Mouse (Mus musculus): ENCODE measurements around the gene Bckdk. TPM values are rescaled to one million over a fixed set of nuclear protein-coding genes. Genes with fewer than 3 reads are reported as not detected.

The Bckdk gene
- total RNA-seq (2023), result 30.2 to 34.8 TPM (median 32.9 TPM) in 4 replicates

DNA sequence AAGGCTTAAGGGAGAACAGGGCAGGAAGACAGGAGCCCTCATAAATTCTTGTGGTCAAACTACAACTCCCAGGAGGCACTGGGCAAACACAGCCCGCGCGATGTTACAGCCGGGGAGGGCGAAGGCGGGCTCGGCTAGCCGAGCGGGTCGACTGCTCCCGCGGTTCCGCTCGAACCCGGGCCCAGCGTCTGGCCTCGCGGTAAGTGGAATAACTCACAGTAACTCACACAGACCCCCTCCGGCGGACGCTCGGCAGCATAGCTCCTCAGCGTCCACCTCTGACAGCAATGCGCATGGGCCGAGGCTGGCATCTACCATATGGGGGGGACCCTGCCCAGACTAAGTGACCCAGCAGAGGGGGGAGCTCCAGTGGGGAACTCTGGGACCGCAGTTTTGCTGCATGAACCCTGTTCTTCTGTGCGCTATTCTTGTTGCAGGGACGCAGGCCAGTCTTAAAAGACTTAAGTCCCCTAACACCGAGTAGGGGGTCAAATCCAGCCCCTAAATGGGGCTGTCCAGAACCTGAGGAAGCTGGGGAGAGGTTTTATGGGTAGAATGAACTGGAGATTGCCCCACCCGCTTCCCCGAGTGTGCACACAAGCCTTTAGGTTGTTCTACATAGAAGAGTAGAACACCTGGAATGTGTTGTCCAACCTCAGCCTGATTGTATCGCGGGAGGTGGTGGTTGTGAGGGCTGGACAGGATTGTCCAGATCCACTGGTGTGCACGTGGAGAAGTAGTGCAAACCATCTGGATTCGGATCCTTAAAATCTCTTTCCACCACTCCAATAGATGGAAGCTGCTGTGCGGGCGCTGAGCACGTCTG lies at the start of gene Bckdk:
Gene Bckdk (plus strand): TSS at position 112 of the 826 bp plus-strand sequence.

DNA sequence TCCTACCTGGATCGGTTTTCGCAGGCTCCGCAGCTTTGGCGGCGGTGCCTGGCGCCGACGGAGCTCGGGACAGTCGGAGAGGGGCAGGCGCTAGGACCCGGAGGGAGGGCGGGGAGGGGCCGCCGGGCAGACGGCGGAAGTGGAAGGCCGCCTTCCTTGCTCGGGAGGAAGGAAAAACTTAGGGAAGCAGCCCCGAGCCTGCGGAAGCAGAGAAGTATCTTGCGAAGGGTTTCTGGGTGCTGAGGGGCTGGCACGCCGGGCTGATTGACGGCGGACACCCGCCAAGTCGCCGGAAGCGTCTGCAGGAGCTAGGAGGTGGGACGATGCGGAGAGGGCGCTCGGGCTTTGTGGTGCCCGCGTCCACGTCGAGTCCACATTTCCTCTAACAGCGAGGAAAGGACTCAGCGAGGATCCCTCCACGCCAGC lies 27.8 kb upstream of the Bckdk start, which contains the start of gene Zfp646:
Gene Zfp646 (plus strand): TSS at position 181 of the 426 bp plus-strand sequence.

DNA sequence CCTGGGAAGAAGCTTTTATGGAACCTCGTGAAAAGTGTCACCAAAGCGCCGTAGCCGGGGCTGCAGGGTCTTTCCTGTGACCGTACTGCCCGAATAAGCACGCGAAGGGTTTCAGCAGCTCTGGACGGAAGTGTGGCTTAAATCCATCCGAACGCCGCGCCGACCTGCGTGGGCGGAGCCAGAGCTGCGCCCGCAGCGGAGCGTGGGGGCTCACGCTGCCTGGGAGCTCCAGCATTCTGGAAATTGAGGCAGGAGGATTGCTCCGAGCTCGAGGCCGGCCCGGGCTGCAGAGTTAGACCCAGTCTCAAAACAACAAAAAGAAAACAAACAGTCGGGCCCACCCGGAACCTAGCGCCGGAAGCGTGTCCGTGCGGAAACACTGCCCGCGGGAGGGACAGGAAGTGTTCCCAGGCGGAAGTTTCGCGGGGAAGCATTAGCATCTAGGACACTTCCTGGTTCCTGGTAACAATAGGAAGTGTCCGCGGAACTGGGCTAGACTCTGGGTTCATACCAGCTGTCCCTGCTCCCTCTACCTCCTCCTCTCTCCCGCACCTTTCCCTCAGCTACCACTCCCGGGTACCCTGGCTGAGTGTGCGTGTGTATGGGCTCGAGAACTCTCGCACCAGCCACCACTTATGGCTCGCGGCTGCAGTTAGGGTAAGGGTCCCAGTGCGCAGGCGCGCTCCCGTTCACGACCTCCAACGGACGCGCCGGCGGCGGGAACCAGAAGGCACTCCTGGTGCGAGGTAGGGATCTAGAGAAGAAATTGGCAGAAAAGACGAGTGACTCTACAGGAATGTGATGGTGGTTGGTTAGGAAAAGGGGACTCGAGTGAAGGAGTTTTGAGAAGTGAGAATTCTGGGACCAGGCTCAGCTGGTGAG lies 27.2 kb upstream of the Bckdk start, which contains the start of gene Zfp668:
Gene Zfp668 (minus strand): TSS at position 362 of the 882 bp plus-strand sequence.

DNA sequence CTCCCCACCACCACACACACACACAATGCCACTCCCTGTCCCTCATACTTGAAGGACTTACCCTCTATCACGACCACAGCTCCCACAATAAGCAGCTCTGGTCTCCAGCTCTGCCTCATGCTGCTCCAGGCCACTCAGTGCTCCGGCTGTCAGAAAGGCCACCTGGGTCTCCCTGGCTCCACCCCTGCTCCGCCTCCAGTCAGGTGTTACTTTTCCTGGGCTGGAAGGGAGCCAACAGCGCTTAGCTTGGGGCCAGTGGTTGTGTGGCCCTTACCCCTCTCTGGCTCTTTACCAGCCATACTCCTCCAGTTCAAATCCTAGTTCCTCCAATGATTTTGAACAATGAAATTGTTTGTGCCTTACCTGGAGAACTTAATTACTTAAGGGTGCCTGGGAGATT lies 13.1 kb upstream of the Bckdk start, which contains the start of gene Prss53:
Gene Prss53 (minus strand): TSS at position 173 of the 400 bp plus-strand sequence.

DNA sequence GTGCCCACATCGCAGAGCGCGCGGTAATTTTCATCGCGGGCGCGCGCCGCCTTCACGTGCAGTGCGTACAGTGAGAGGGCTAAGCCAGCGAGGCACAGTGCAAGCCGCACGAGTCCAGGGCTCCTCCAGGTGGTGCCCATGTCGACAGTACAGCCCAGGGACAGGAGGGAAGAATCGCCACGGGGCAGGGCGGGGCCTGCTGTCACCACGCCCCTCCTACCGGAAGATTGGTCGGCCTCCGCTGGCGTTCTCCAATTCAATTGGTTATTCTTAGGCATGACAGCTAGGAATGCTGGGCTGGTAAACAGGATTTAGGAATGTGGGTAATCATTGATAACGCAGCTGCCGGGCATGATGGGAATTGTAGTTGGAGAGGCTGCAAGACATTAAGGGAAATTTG lies 8.4 kb upstream of the Bckdk start, which contains the start of the genes Gm21974 and Vkorc1:
Gene Gm21974 (minus strand): TSS at position 13 of the 400 bp plus-strand sequence.
Gene Vkorc1 (minus strand): TSS at position 176 of the 400 bp plus-strand sequence.

DNA sequence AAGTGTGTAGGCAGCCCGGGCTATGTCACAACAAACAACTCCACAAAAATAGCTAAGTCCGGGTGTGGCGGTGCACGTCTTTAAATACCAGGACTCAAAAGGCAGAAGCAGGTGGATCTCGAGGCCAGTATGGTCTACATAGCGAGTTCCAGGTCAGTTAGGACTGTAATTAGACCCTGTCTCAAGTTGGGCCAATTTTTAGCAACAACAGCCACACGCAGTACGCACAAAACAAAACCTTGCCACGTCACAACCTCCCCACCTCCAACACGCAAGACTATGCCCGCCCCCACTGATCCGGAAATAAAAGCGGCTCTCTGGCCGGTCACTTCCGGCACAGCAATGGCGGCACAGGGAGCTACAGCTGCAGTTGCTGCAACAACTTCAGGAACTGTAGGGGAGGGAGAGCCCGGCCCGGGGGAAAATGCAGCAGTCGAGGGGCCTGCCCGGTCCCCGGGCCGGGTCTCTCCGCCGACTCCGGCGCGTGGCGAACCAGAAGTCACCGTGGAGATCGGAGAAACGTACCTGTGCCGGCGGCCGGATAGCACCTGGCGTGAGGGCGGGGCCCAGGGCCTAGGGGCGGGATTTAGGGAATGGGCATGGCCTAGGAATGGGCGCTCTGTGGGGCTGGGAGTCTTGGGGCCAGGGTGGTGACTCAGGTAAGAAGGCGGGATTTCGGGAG lies 8.4 kb downstream of the Bckdk start, which contains the start of gene Kat8:
Gene Kat8 (plus strand): TSS at position 327 of the 682 bp plus-strand sequence.

DNA sequence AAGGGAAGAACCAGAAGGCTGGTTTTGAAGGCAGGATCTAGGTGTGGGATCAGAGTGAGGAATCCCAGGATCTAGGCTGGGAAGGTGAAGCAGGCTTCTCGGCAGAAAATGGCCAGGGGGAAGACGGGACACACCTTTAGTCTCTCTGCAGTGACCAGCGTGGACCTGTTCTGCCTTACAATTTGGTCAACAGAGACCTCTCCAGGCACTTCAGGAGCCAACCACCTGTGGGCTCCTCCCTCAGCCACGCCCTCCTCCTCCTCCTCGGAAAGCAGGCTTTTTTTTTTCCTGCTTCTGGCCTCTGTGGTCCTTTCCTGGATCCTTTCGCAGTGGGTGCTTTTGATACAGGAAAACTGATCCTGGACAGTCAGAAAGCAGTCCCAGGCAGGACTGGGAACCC lies 26.0 kb downstream of the Bckdk start, which contains the start of gene Prss8:
Gene Prss8 (minus strand): TSS at position 182 of the 400 bp plus-strand sequence.

DNA sequence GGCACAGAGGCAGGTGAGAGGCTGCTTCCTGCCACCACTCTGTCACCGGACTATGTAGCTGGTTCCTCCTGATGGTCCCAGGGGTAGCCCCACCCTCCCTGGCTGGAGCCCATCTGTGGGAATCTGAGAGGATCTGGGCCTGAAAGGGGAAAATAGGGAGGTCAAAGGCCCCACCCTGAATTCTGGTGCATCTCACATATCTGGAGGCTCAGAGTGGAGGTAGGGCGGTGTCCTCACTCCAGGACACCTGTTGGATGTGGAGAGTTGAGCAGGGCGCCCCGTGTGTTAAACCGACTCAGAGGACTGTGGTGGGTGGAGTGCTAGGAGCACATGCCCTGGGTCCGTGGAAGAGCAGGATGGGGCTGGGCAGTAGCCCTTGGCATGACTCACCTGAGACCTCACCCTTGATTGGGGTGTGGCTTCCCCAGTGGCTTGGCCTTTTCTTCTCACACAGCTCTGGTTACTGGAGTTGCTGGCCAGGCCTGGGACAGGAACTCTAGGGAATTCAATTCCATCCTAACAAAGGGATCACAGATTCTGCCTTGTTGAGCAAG lies 42.7 kb downstream of the Bckdk start, which contains the start of gene Prss36:
Gene Prss36 (minus strand): TSS at position 256 of the 554 bp plus-strand sequence.

Other genes with a start within 250 kb of the Bckdk start
- gene Bcl7c, start 195.1 kb upstream of the Bckdk start, total RNA-seq (2023), result 63.0 to 68.4 TPM (median 63.8 TPM) in 4 replicates
- not detected in 4 replicates for gene Ctf1, start 191.3 kb upstream of the Bckdk start, total RNA-seq (2023)
- not detected in 4 replicates for gene Ctf2, start 171.9 kb upstream of the Bckdk start, total RNA-seq (2023)
- 14.7 to 17.9 TPM (median 15.5 TPM) in 4 replicates for gene Fbxl19, start 159.5 kb upstream of the Bckdk start, total RNA-seq (2023)
- gene Orai3, start 134.3 kb upstream of the Bckdk start, total RNA-seq (2023), result 28.6 to 34.8 TPM (median 29.6 TPM) in 4 replicates
- gene Setd1a, start 127.4 kb upstream of the Bckdk start, total RNA-seq (2023), result 73.7 to 86.9 TPM (median 79.4 TPM) in 4 replicates
- 1.5 to 2.4 TPM in 2 of 4 replicates, not detected in the others for gene Gm49388, start 118.5 kb upstream of the Bckdk start, total RNA-seq (2023)
- 1.7 to 3.7 TPM (median 3.2 TPM) in 4 replicates for gene Hsd3b7, start 103.5 kb upstream of the Bckdk start, total RNA-seq (2023)
- gene Stx4a, start 79.8 kb upstream of the Bckdk start, total RNA-seq (2023), result 121 to 153 TPM (median 133 TPM) in 4 replicates
- not detected in 4 replicates for gene Stx1b, start 79.5 kb upstream of the Bckdk start, total RNA-seq (2023)
- 91.0 to 95.6 TPM (median 92.9 TPM) in 4 replicates for gene Zfp646, start 27.9 kb upstream of the Bckdk start, total RNA-seq (2023)
- 13.9 to 14.9 TPM (median 14.4 TPM) in 4 replicates for gene Zfp668, start 27.3 kb upstream of the Bckdk start, total RNA-seq (2023)
- 0.35 to 0.45 TPM (median 0.40 TPM) in 4 replicates for gene Prss53, start 13.1 kb upstream of the Bckdk start, total RNA-seq (2023)
- not detected in 4 replicates for gene Gm21974, start 8.6 kb upstream of the Bckdk start, total RNA-seq (2023)
- gene Vkorc1, start 8.5 kb upstream of the Bckdk start, total RNA-seq (2023), result 15.5 to 22.2 TPM (median 17.5 TPM) in 4 replicates
- 43.2 to 49.2 TPM (median 46.0 TPM) in 4 replicates for gene Kat8, start 8.4 kb downstream of the Bckdk start, total RNA-seq (2023)
- not detected in 4 replicates for gene Prss8, start 26.0 kb downstream of the Bckdk start, total RNA-seq (2023)
- 2.5 to 3.3 TPM (median 2.8 TPM) in 4 replicates for gene Prss36, start 42.6 kb downstream of the Bckdk start, total RNA-seq (2023)
- gene Fus, start 63.4 kb downstream of the Bckdk start, total RNA-seq (2023), result 793 to 895 TPM (median 867 TPM) in 4 replicates
- 24.0 to 28.8 TPM (median 26.2 TPM) in 4 replicates for gene Pycard, start 89.8 kb downstream of the Bckdk start, total RNA-seq (2023)
- 0.26 to 1.7 TPM (median 1.0 TPM) in 4 replicates for gene Trim72, start 99.9 kb downstream of the Bckdk start, total RNA-seq (2023)
- gene Itgam, start 158.6 kb downstream of the Bckdk start, total RNA-seq (2023), result 1.4 to 2.7 TPM (median 2.1 TPM) in 4 replicates
- not detected in 4 replicates for gene Gm49368, start 158.6 kb downstream of the Bckdk start, total RNA-seq (2023)
- gene Itgax, start 225.5 kb downstream of the Bckdk start, total RNA-seq (2023), result 0.98 to 3.9 TPM (median 1.8 TPM) in 4 replicates

All from B cell, adult 62 days (primary cell).